Mouse (Mus musculus): ENCODE results near the gene Hes7. TPM values are rescaled to one million over a fixed set of nuclear protein-coding genes. Genes with fewer than 3 reads are reported as not detected.

The Hes7 gene
- total and polyA plus RNA-seq, 2 experiments from 2014 or later = 1.3 to 1.6 TPM

DNA sequence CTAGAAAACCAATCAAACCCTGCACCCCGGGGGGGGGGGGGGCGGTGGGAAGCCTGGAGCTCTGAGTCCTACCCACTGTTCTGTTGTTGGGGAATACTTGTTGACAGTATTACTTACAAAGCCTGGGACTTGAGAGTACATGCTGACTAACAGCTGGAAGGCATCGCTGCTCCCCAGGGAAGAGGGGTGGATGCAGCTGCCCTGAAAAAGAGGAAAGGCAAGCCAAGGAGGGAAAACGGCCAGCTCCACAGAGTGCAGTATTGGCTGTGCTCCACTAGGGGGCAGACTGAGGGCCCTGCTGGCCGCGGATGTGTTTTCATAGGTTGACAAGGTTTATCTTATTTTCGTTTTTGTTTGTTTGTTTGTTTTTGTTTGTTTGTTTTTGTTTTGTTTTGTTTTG, 51.4 kb downstream of the Hes7 start:
- Histone ChIP-seq H3K27ac (ENCODE audit: low read depth, low read length) (no peak overlapping the region), H3K4me2 (ENCODE audit: low read depth) (no peak overlapping the region), H3K4me3 (ENCODE audit: low read depth, low read length) (no peak overlapping the region), H3K36me3 (ENCODE audit: insufficient read depth) (no peaks in the 10 kb centered on the region), H3K9me3 (ENCODE audit: low read length) (no peaks in the 10 kb centered on the region), H3K27me3 (ENCODE audit: insufficient read depth, low read length) (no peaks in the 10 kb centered on the region), H3K9ac (no peak overlapping the region), H3K4me1 (ENCODE audit: insufficient read depth) (no peaks in the 10 kb centered on the region)
- DNase-seq = peak; percentile 60
- 26% methylated on average over 7 of the region's 7 CpGs for WGBS
- peak; percentile 88 for TF ChIP-seq CTCF (IDR thresholded peaks at IDR 0.05; ENCODE audit: low read depth)
- ATAC-seq = no peak

DNA sequence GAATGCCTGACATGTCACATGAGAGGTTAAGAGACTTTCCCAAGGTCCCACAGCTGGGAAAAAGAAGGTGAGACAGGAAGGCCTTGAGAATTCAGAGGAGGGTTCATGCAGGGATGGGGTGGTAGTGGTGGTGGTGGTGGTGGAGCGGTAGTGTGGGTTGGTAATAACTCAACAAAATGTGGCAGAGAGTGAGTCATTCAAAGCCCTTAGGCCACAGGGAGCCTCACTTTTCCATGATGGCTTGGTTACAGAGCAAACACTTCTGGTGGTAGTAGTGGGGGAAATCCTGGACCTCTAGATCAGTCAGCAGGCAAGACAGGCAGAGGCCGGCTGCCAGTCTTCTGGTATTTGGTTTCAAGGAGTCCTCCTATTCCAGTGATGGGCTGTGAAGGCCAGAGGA, 52.4 kb downstream of the Hes7 start:
- Histone ChIP-seq H3K27me3 (ENCODE audit: insufficient read depth, low read length) (no peaks in the 10 kb centered on the region), H3K4me3 (ENCODE audit: low read depth, low read length) (no peak overlapping the region)

More for the DNA sequence above, 52.4 kb downstream of the Hes7 start:
- WGBS = 93% methylated on average over 2 of the region's 2 CpGs
- no peak for DNase-seq
- ATAC-seq = no peak
- Histone ChIP-seq H3K27ac (ENCODE audit: low read depth, low read length) (no peak overlapping the region), H3K4me1 (ENCODE audit: insufficient read depth) (no peaks in the 10 kb centered on the region), H3K9me3 (ENCODE audit: low read length) (no peaks in the 10 kb centered on the region), H3K36me3 (ENCODE audit: insufficient read depth) (no peaks in the 10 kb centered on the region), H3K4me2 (ENCODE audit: low read depth) (no peak overlapping the region), H3K9ac (no peak overlapping the region)
- no peak for TF ChIP-seq CTCF (IDR thresholded peaks at IDR 0.05; ENCODE audit: low read depth)

Other genes starting within 250 kb of the Hes7 start
- gene Ndel1, start 248.5 kb upstream of the Hes7 start, total RNA-seq (2014; rRNA removed) = 87.7 and 91.7 TPM in 2 replicates
- gene Ndel1, start 248.5 kb upstream of the Hes7 start, polyA plus RNA-seq (2015; fragmentation: Nextera tagmentation; extraction: Ambion mirVana) = 111 and 113 TPM in 2 replicates
- 0.24 TPM in 1 of 2 replicates, not detected in the other for gene Rnf222, start 231.9 kb upstream of the Hes7 start, total RNA-seq (2014; rRNA removed)
- not detected in 2 replicates for gene Rnf222, start 231.9 kb upstream of the Hes7 start, polyA plus RNA-seq (2015; fragmentation: Nextera tagmentation; extraction: Ambion mirVana)
- gene Rpl26, start 218.8 kb upstream of the Hes7 start, total RNA-seq (2014; rRNA removed) = 1,229 and 1,850 TPM in 2 replicates
- 585 and 820 TPM in 2 replicates for gene Rpl26, start 218.8 kb upstream of the Hes7 start, polyA plus RNA-seq (2015; fragmentation: Nextera tagmentation; extraction: Ambion mirVana)
- 0.77 and 2.0 TPM in 2 replicates for gene Odf4, start 193.3 kb upstream of the Hes7 start, total RNA-seq (2014; rRNA removed)
- gene Odf4, start 193.3 kb upstream of the Hes7 start, polyA plus RNA-seq (2015; fragmentation: Nextera tagmentation; extraction: Ambion mirVana) = 0.42 TPM in 1 of 2 replicates, not detected in the other
- gene Arhgef15, start 162.9 kb upstream of the Hes7 start, total RNA-seq (2014; rRNA removed) = 12.0 and 13.8 TPM in 2 replicates
- 9.6 and 17.8 TPM in 2 replicates for gene Arhgef15, start 162.9 kb upstream of the Hes7 start, polyA plus RNA-seq (2015; fragmentation: Nextera tagmentation; extraction: Ambion mirVana)
- 1.3 and 1.4 TPM in 2 replicates for gene Slc25a35, start 152.3 kb upstream of the Hes7 start, total RNA-seq (2014; rRNA removed)
- gene Slc25a35, start 152.3 kb upstream of the Hes7 start, polyA plus RNA-seq (2015; fragmentation: Nextera tagmentation; extraction: Ambion mirVana) = 1.3 and 1.4 TPM in 2 replicates
- 21.7 and 28.9 TPM in 2 replicates for gene Rangrf, start 145.2 kb upstream of the Hes7 start, total RNA-seq (2014; rRNA removed)
- 23.7 and 25.6 TPM in 2 replicates for gene Rangrf, start 145.2 kb upstream of the Hes7 start, polyA plus RNA-seq (2015; fragmentation: Nextera tagmentation; extraction: Ambion mirVana)
- gene Pfas, start 111.9 kb upstream of the Hes7 start, total RNA-seq (2014; rRNA removed) = 22.9 and 29.7 TPM in 2 replicates
- 9.8 and 14.2 TPM in 2 replicates for gene Pfas, start 111.9 kb upstream of the Hes7 start, polyA plus RNA-seq (2015; fragmentation: Nextera tagmentation; extraction: Ambion mirVana)
- gene Ctc1, start 104.5 kb upstream of the Hes7 start, total RNA-seq (2014; rRNA removed) = 51.0 and 63.6 TPM in 2 replicates
- gene Ctc1, start 104.5 kb upstream of the Hes7 start, polyA plus RNA-seq (2015; fragmentation: Nextera tagmentation; extraction: Ambion mirVana) = 41.0 and 47.1 TPM in 2 replicates
- gene Aurkb, start 74.8 kb upstream of the Hes7 start, total RNA-seq (2014; rRNA removed) = 8.5 and 12.5 TPM in 2 replicates
- 11.5 and 13.9 TPM in 2 replicates for gene Aurkb, start 74.8 kb upstream of the Hes7 start, polyA plus RNA-seq (2015; fragmentation: Nextera tagmentation; extraction: Ambion mirVana)
- gene Borcs6, start 60.7 kb upstream of the Hes7 start, total RNA-seq (2014; rRNA removed) = 32.8 and 33.7 TPM in 2 replicates
- gene Borcs6, start 60.7 kb upstream of the Hes7 start, polyA plus RNA-seq (2015; fragmentation: Nextera tagmentation; extraction: Ambion mirVana) = 20.9 and 21.7 TPM in 2 replicates
- 32.7 and 45.6 TPM in 2 replicates for gene Tmem107, start 49.6 kb upstream of the Hes7 start, total RNA-seq (2014; rRNA removed)
- gene Tmem107, start 49.6 kb upstream of the Hes7 start, polyA plus RNA-seq (2015; fragmentation: Nextera tagmentation; extraction: Ambion mirVana) = 35.3 and 41.7 TPM in 2 replicates
- 76.8 and 104 TPM in 2 replicates for gene Vamp2, start 31.9 kb upstream of the Hes7 start, total RNA-seq (2014; rRNA removed)
- gene Vamp2, start 31.9 kb upstream of the Hes7 start, polyA plus RNA-seq (2015; fragmentation: Nextera tagmentation; extraction: Ambion mirVana) = 500 and 554 TPM in 2 replicates
- gene Per1, start 25.2 kb upstream of the Hes7 start, total RNA-seq (2014; rRNA removed) = 16.5 and 38.3 TPM in 2 replicates
- gene Per1, start 25.2 kb upstream of the Hes7 start, polyA plus RNA-seq (2015; fragmentation: Nextera tagmentation; extraction: Ambion mirVana) = 15.2 and 16.7 TPM in 2 replicates
- 0.23 and 0.62 TPM in 2 replicates for gene 9130213A22Rik, start 2.2 kb downstream of the Hes7 start, total RNA-seq (2014; rRNA removed)
- gene 9130213A22Rik, start 2.2 kb downstream of the Hes7 start, polyA plus RNA-seq (2015; fragmentation: Nextera tagmentation; extraction: Ambion mirVana) = 0.58 and 0.69 TPM in 2 replicates
- 10.0 and 11.6 TPM in 2 replicates for gene Aloxe3, start 5.5 kb downstream of the Hes7 start, total RNA-seq (2014; rRNA removed)
- gene Aloxe3, start 5.5 kb downstream of the Hes7 start, polyA plus RNA-seq (2015; fragmentation: Nextera tagmentation; extraction: Ambion mirVana) = 8.5 and 14.9 TPM in 2 replicates
- 0.19 and 0.38 TPM in 2 replicates for gene Alox12b, start 36.6 kb downstream of the Hes7 start, total RNA-seq (2014; rRNA removed)
- gene Alox12b, start 36.6 kb downstream of the Hes7 start, polyA plus RNA-seq (2015; fragmentation: Nextera tagmentation; extraction: Ambion mirVana) = 0.15 and 0.46 TPM in 2 replicates
- 1.2 and 1.7 TPM in 2 replicates for gene Alox8, start 77.4 kb downstream of the Hes7 start, total RNA-seq (2014; rRNA removed)
- 0.34 and 0.54 TPM in 2 replicates for gene Alox8, start 77.4 kb downstream of the Hes7 start, polyA plus RNA-seq (2015; fragmentation: Nextera tagmentation; extraction: Ambion mirVana)
- gene Gucy2e, start 116.6 kb downstream of the Hes7 start, total RNA-seq (2014; rRNA removed) = 0.67 and 0.77 TPM in 2 replicates
- 0.60 and 0.85 TPM in 2 replicates for gene Gucy2e, start 116.6 kb downstream of the Hes7 start, polyA plus RNA-seq (2015; fragmentation: Nextera tagmentation; extraction: Ambion mirVana)
- gene Cntrob, start 203.4 kb downstream of the Hes7 start, total RNA-seq (2014; rRNA removed) = 20.5 and 35.7 TPM in 2 replicates
- gene Cntrob, start 203.4 kb downstream of the Hes7 start, polyA plus RNA-seq (2015; fragmentation: Nextera tagmentation; extraction: Ambion mirVana) = 12.1 and 13.0 TPM in 2 replicates
- gene Trappc1, start 203.6 kb downstream of the Hes7 start, total RNA-seq (2014; rRNA removed) = 124 and 133 TPM in 2 replicates
- 149 and 178 TPM in 2 replicates for gene Trappc1, start 203.6 kb downstream of the Hes7 start, polyA plus RNA-seq (2015; fragmentation: Nextera tagmentation; extraction: Ambion mirVana)
- 5.5 and 5.8 TPM in 2 replicates for gene Kcnab3, start 205.9 kb downstream of the Hes7 start, total RNA-seq (2014; rRNA removed)
- 4.2 and 4.4 TPM in 2 replicates for gene Kcnab3, start 205.9 kb downstream of the Hes7 start, polyA plus RNA-seq (2015; fragmentation: Nextera tagmentation; extraction: Ambion mirVana)
- gene Rnf227, start 220.1 kb downstream of the Hes7 start, total RNA-seq (2014; rRNA removed) = 190 and 225 TPM in 2 replicates
- 200 and 231 TPM in 2 replicates for gene Rnf227, start 220.1 kb downstream of the Hes7 start, polyA plus RNA-seq (2015; fragmentation: Nextera tagmentation; extraction: Ambion mirVana)
- gene Chd3, start 249.0 kb downstream of the Hes7 start, total RNA-seq (2014; rRNA removed) = 356 and 381 TPM in 2 replicates
- gene Chd3, start 249.0 kb downstream of the Hes7 start, polyA plus RNA-seq (2015; fragmentation: Nextera tagmentation; extraction: Ambion mirVana) = 55.3 and 74.7 TPM in 2 replicates

Measured in forebrain, postnatal 0 days (tissue).